Mouse (Mus musculus): Measurements from ENCODE around the gene Asb2.

Gene Asb2

DNA sequence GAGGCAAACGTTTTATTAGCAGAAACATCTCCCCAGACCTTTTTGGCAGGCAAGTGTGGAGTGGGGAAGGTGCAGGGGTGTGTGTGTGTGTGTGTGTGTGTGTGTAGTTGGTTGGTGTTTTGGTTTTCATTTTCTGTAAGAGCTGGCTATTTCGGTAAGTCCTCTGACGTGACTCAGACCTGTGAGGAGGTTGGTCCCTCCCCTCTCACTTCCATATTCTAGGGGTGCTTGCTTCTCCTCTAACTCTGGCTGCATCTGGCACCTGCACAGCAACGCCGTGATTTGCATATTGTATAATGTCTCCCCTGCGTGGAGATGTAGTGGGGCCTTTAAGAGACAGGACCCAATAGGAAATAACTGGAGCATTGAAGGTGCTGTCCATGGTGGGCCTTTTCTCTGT is 82.8 kb downstream of the Asb2 start:
- no peak for DNase-seq (ENCODE audit: low read depth, low spot score)

DNA sequence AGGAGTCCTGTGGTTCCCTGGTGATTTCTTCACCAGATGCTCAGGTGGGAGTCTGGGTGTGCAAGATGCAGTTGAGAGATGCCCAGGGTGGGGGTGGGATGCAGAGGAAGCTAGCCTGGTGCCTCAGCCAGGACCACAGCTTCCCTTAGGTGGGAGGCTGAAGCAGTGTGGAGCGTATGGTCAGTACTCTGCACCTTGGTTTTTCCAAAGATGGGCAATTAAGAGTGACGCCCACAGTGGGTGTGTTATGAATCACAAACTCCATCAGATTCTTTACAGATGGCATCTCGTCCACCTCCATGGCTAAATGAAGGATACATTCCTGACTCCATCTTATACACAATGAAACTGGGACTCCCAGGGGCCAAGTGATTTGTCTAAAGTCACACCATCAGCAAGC is 83.6 kb downstream of the Asb2 start:
- DNase-seq (ENCODE audit: low read depth, low spot score): no peak
